Mouse (Mus musculus) spleen, adult 2 months (tissue): ENCODE data around the gene Agpat4. TPM values are rescaled to one million over a fixed set of nuclear protein-coding genes. Genes with fewer than 3 reads are reported as not detected.

Experiments
- DNase-seq, 2 experiments: peaks; one replicate each; pipeline versions ENCODE4 v3.0.0 to v3.0.0-alpha.2; 2012 to 2021; ENCODE audit warnings: low spot score in 2 of 2, low read depth in 1 of 2
- H3K27ac ChIP-seq: fragments of 200-500 bp; 2 replicates; pipeline ENCODE4 v1.5.1; 2012; ENCODE audit warnings: low read length, inconsistent platforms; ENCODE audit not compliant: insufficient read depth
- H3K27me3 ChIP-seq: fragments of 200-500 bp; 2 replicates; pipeline ENCODE4 v1.6.1; 2012; ENCODE audit warnings: mild to moderate bottlenecking, moderate library complexity, low read length, inconsistent platforms; ENCODE audit not compliant: control insufficient read depth, insufficient read depth
- H3K36me3 ChIP-seq: fragments of 200-500 bp; 2 replicates; pipeline ENCODE4 v1.6.1; 2012; ENCODE audit warnings: mild to moderate bottlenecking, low read length, inconsistent platforms; ENCODE audit not compliant: control insufficient read depth, insufficient read depth
- H3K4me1 ChIP-seq: fragments of 200-500 bp; 2 replicates; pipeline ENCODE4 v1.6.1; 2011; ENCODE audit warnings: inconsistent platforms; ENCODE audit not compliant: control insufficient read depth, insufficient read depth, insufficient read length
- H3K4me3 ChIP-seq: fragments of 200-500 bp; 2 replicates; pipeline ENCODE4 v1.5.1; 2011; ENCODE audit warnings: mild to moderate bottlenecking, inconsistent platforms; ENCODE audit not compliant: insufficient read depth, insufficient read length; ENCODE audit errors: extremely low read depth
- CTCF ChIP-seq: fragments of 200-500 bp; IDR thresholded peaks from 2 replicates; pipeline ENCODE4 v1.5.1; 2011; ENCODE audit warnings: mild to moderate bottlenecking, inconsistent platforms; ENCODE audit not compliant: insufficient read depth, insufficient read length, insufficient replicate concordance; ENCODE audit errors: extremely low read depth
- POLR2A ChIP-seq: fragments of 200-500 bp; IDR thresholded peaks from 2 replicates; pipeline ENCODE4 v1.6.1; 2011; ENCODE audit warnings: low read depth, low read length, inconsistent platforms
- WGBS: fragments of 180-500 bp; shearing (Covaris S2); methylation state at CpG from one replicate; pipeline ENCODE4 v1.1.7; 2018; 5-methylcytosine and 5-hydroxymethylcytosine counted together
- polyA plus RNA-seq: library from polyadenylated mRNA; depleted of rRNA; stranded (reverse); fragments of >200 nt; gene quantifications from 2 replicates; pipeline ENCODE4 v1.2.3, GENCODE M21; 2012

Gene Agpat4
- polyA plus RNA-seq, 1 experiment, result 14.4 TPM

DNA sequence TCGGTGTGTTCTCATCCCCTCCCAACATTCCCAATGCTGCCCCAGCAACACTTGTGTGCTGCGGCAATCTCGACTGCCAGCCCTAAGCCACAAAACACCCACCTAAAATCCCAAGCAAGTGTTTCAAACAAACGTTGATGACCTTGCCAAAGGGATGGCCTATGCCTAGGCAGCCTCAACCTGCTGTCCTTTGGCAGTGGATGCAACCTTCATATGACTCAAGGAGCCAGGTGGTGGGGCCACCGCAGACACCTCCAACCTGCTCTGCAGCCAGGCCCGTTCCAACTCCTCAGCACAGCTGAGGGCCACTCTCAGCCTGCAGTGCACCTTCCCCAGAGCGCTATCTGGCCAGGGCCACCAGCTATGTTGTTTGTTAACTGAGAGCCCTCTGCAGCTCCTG, 110.0 kb downstream of the Agpat4 start:
- TF ChIP-seq POLR2A (no peak), CTCF (no peak)
- no peaks in the 10 kb centered on the region for H3K27me3 ChIP-seq
- no peaks in the 10 kb centered on the region for H3K4me1 ChIP-seq
- H3K36me3 ChIP-seq, result peaks cover 30% of the 10 kb centered on the region
- 88% methylated on average over 7 of the region's 7 CpGs for WGBS
- no peak for DNase-seq
- no peak overlapping the region for H3K27ac ChIP-seq
- no peak overlapping the region for H3K4me3 ChIP-seq

DNA sequence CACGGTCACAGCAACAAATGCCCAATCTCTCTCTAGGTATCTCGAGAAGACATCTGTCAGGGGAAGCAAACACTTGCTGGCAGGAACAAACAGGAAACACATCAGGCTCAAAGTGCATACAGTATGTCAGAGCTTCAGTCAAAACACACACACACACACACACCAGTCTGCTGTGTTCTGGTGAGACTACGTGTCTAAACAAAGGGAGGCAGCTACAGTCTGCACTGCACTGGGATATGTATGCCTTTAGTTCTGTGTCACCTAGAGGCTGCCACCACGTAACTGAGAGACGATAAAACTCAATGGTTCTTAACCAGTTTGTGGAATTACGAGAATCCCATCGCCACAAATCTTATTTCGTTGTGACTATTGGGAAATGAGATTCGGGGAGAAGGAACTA, 111.3 kb downstream of the Agpat4 start:
- 91% methylated on average over 9 of the region's 9 CpGs for WGBS
- DNase-seq, result no peak
- no peaks in the 10 kb centered on the region for H3K4me1 ChIP-seq
- no peaks in the 10 kb centered on the region for H3K27me3 ChIP-seq
- H3K4me3 ChIP-seq, result no peak overlapping the region
- H3K27ac ChIP-seq, result no peak overlapping the region
- peaks cover 30% of the 10 kb centered on the region for H3K36me3 ChIP-seq
- no peak for TF ChIP-seq POLR2A
- TF ChIP-seq CTCF, result no peak

DNA sequence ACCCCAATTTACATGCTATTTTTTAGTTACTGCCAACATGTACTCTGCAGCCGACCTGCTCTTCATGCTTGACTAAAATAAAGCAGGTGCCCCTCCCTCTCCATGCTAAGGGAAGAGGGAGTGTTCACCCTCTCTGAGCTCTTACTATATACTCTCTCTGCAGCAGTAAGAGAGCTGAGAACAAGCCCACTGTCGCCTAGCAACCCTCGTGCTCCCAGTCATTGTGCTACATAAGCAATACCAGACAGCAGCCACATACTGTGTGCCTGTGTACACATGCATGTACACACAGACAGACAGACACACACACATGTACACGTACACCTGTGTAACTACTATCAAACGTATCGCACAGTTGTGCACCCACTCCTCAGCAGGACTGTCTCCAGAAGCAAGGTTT, 111.7 kb downstream of the Agpat4 start:
- 90% methylated on average over 6 of the region's 6 CpGs for WGBS
- no peak for DNase-seq
- TF ChIP-seq CTCF, result no peak
- TF ChIP-seq POLR2A, result no peak

DNA sequence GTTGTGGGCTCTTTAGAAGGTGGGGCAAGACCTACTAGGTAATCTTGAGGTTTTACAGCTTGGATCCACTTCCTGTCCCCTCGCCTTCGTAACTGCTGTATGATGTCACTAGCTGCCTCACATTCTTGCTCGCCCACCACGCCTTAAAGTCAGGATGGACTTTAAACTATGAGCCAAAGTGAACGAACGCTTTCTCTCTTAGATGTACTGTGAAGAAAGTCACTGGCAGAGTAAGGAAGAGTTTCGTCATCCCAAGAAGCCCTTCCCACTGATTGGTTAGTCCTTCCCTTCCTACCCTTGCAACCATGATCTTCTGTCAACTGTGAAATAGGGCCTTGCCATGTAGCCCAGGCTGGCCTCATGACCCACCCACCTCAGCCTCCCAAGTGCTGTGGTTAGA, 112.6 kb downstream of the Agpat4 start:
- 89% methylated on average over 7 of the region's 7 CpGs for WGBS
- Histone ChIP-seq H3K27me3 (no peaks in the 10 kb centered on the region), H3K4me3 (no peak overlapping the region), H3K36me3 (peaks cover 41% of the 10 kb centered on the region), H3K4me1 (no peaks in the 10 kb centered on the region), H3K27ac (no peak overlapping the region)
- DNase-seq, result no peak
- no peak for TF ChIP-seq CTCF
- no peak for TF ChIP-seq POLR2A

More for the DNA sequence above, 111.7 kb downstream of the Agpat4 start:
- Histone ChIP-seq H3K4me1 (no peaks in the 10 kb centered on the region), H3K36me3 (peaks cover 33% of the 10 kb centered on the region), H3K27ac (no peak overlapping the region), H3K4me3 (no peak overlapping the region), H3K27me3 (no peaks in the 10 kb centered on the region)

DNA sequence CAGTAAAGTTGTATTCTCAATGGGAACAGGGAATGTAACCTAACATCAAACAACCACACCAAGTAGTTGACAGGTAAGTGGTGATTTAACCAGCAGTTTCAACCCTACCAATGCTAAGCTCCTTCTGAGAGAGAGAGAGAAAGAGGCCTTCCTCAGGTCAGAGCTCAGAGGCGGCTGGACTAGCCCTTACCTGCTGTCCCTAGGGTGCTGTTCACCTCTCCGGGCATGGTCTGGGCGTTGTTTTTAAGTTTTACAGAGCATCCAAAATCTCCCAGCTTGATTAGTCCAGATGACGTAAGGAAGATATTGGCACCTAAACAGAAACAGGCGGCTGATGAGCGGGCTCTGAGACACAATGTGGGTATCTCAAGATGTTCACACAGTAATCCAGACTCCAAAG, 114.2 kb downstream of the Agpat4 start:
- H3K4me3 ChIP-seq, result no peak overlapping the region
- no peaks in the 10 kb centered on the region for H3K27me3 ChIP-seq
- H3K4me1 ChIP-seq, result no peaks in the 10 kb centered on the region
- TF ChIP-seq CTCF (no peak), POLR2A (no peak)
- no peak overlapping the region for H3K27ac ChIP-seq
- peaks cover 35% of the 10 kb centered on the region for H3K36me3 ChIP-seq
- DNase-seq, result no peak
- WGBS, result 95% methylated on average over 6 of the region's 6 CpGs

DNA sequence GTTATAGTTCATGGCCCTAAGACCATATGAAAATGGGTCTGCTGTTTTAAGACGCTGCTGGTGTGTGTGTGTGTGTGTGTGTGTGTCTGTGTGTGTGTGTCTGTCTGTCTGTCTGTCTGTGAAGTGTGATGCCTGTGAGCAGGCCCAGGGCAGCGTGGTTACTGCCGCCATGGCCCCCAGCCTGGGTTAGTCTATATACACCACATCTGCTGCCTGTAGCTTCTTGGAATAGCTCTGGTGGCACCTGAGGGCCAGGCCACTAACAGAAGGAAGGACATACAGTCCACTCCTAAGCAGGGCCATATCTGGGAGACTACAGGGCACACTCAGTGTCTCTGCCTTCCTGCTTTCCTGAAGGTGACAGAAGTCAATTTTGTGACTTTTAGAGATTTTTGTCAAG, 122.2 kb downstream of the Agpat4 start:
- peaks cover 29% of the 10 kb centered on the region for H3K36me3 ChIP-seq
- DNase-seq, result no peak
- WGBS, result 93% methylated on average over 3 of the region's 3 CpGs
- H3K4me1 ChIP-seq, result no peaks in the 10 kb centered on the region
- H3K4me3 ChIP-seq, result no peak overlapping the region
- no peak overlapping the region for H3K27ac ChIP-seq
- no peaks in the 10 kb centered on the region for H3K27me3 ChIP-seq
- TF ChIP-seq CTCF (no peak), POLR2A (no peak)

DNA sequence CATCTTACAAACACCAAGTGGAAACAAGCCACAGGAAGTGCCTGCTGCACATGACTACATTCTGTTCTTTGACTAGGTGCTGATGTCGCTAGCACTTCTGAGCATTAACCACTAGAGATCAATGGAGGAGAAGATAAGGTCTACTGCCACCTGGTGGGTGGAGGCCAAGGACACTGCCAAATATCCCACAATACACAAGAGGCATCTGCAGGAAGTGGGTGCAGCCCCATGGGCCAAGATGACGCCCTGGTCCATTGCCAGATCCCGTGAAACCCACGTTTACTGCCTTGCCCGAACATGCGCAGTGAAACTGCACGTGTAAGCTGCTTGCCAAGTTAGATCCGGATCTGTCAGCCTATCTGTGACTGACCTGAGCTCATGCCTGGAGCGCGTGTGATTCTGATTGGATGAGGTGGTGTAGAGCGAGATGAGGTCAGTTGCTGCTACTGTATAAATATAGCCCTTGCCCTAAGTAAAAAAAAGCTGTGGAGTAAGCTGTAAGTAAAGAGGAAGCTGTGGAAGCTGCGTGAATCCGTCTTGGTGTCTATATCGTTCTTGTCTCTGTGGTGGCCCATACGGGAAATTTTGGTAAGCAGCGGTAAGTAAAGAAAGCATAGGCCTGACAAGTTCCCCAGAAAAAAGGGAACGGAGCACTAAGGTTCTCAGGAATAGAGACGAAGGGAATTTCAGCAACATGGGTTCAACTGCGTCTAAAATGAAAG, 131.4 kb downstream of the Agpat4 start:
- H3K27ac ChIP-seq, result no peak overlapping the region
- 87% methylated on average over 19 of the region's 19 CpGs for WGBS
- H3K27me3 ChIP-seq, result no peaks in the 10 kb centered on the region
- no peak for DNase-seq
- TF ChIP-seq CTCF (no peak), POLR2A (no peak)
- peaks cover 30% of the 10 kb centered on the region for H3K36me3 ChIP-seq
- no peaks in the 10 kb centered on the region for H3K4me1 ChIP-seq
- no peak overlapping the region for H3K4me3 ChIP-seq
